In the genomic region with DNA sequence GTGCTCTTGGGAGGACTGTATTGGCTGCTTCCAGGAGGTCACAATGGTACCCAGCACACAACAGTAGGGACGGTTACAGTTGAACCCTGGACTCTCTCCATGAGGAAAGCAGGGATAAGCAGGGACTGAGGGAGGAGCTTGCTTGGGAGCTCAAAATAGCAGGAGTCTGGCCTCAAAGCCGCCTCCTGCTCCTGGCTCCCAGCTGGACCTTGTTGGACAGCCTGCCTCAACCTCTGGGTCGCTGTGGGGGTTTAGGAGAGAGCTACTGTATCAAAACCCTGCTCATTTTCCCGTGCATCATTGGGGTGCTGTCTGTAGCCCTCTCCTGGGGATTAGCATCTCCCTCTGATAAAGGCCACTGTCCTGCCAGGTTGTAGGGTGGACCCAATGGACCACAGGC, we compare ENCODE assay signal across 8 mouse cellular contexts.
DNase-seq lines count a peak whose midpoint lies in the region; ATAC-seq and TF ChIP-seq lines count a peak whose summit lies in the region.

No protein-coding gene starts in this region.

- no peak overlapping the region for H3K9ac ChIP-seq in midbrain, embryonic 16.5 days (ENCODE audit: low read depth, low read length)
- H3K9ac ChIP-seq in midbrain, embryonic 14.5 days (replicated peaks; ENCODE audit: low read length) = no peak overlapping the region
- no peak overlapping the region for H3K9ac ChIP-seq in intestine, postnatal 0 days (ENCODE audit: low read depth, low read length)
- H3K9ac ChIP-seq in stomach, embryonic 15.5 days = 0 out of 2 replicates have a peak overlapping the region, but pooled peaks have one; percentile 0

- H3K9me3 ChIP-seq in midbrain, embryonic 16.5 days (replicated peaks; ENCODE audit: control insufficient read depth, low read length, poor library complexity, severe bottlenecking) = no peaks in the 10 kb centered on the region
- no peaks in the 10 kb centered on the region for H3K9me3 ChIP-seq in midbrain, embryonic 14.5 days (ENCODE audit: control insufficient read depth, low read length)
- no peaks in the 10 kb centered on the region for H3K9me3 ChIP-seq in intestine, postnatal 0 days (ENCODE audit: control insufficient read depth)
- H3K9me3 ChIP-seq in stomach, embryonic 15.5 days = no peaks in the 10 kb centered on the region

- H3K36me3 ChIP-seq in midbrain, embryonic 16.5 days (ENCODE audit: control insufficient read depth, insufficient read depth, low read length) = no peaks in the 10 kb centered on the region
- peaks cover 3% of the 10 kb centered on the region; the same call in 1 of the 2 replicates for H3K36me3 ChIP-seq in midbrain, embryonic 14.5 days (ENCODE audit: control insufficient read depth, insufficient read depth, low read length)
- H3K36me3 ChIP-seq in intestine, postnatal 0 days (ENCODE audit: control insufficient read depth, insufficient read depth) = peaks cover 36% of the 10 kb centered on the region; the same call in 1 of the 2 replicates
- peaks cover 59% of the 10 kb centered on the region for H3K36me3 ChIP-seq in stomach, embryonic 15.5 days

- intact Hi-C loops in gastrocnemius, adult 2 months (cut with DNase I) = loop anchor here (5.0 kb wide), 1 partner anchor 38 kb away; no protein-coding TSS in a partner anchor
- intact Hi-C loops in left cerebral cortex, postnatal 4 days (cut with DNase I) = no loop called here
- intact Hi-C loops in gastrocnemius, postnatal 36 days (cut with DNase I) = no loop called here

- H3K27me3 ChIP-seq in midbrain, embryonic 16.5 days (ENCODE audit: control insufficient read depth, insufficient read depth, low read depth, low read length) = no peaks in the 10 kb centered on the region
- H3K27me3 ChIP-seq in midbrain, embryonic 14.5 days (ENCODE audit: control insufficient read depth, insufficient read depth, low read length) = no peaks in the 10 kb centered on the region
- H3K27me3 ChIP-seq in intestine, postnatal 0 days (replicated peaks; ENCODE audit: control insufficient read depth, insufficient read depth, low read length) = no peaks in the 10 kb centered on the region
- H3K27me3 ChIP-seq in stomach, embryonic 15.5 days (replicated peaks) = no peaks in the 10 kb centered on the region

- no peak for TF ChIP-seq CTCF in gastrocnemius, adult 2 months (IDR thresholded peaks at IDR 0.05)
- TF ChIP-seq CTCF in intestine, postnatal 0 days (IDR thresholded peaks at IDR 0.05; ENCODE audit: low read depth) = no peak

- DNase-seq in gastrocnemius, adult 2 months = no peak
- no peak for DNase-seq in gastrocnemius, postnatal 4 days (ENCODE audit: low spot score in 2 of 2)
- DNase-seq in midbrain, embryonic 14.5 days = no peak
- no peak for DNase-seq in left cerebral cortex, postnatal 4 days
- DNase-seq in gastrocnemius, postnatal 36 days = no peak

- 80% methylated on average over 4 of the region's 4 CpGs for WGBS in midbrain, embryonic 16.5 days
- 83% methylated on average over 4 of the region's 4 CpGs for WGBS in midbrain, embryonic 14.5 days
- WGBS in intestine, postnatal 0 days = 45% methylated on average over 4 of the region's 4 CpGs
- 55% methylated on average over 4 of the region's 4 CpGs for WGBS in stomach, embryonic 15.5 days

- no peak overlapping the region for H3K4me2 ChIP-seq in midbrain, embryonic 16.5 days (ENCODE audit: low read length)
- no peak overlapping the region for H3K4me2 ChIP-seq in midbrain, embryonic 14.5 days (ENCODE audit: low read length)
- no peak overlapping the region for H3K4me2 ChIP-seq in intestine, postnatal 0 days (replicated peaks; ENCODE audit: low read depth)
- H3K4me2 ChIP-seq in stomach, embryonic 15.5 days = no peak overlapping the region

- H3K27ac ChIP-seq in gastrocnemius, adult 2 months = peak overlapping the region; percentile 88
- peak overlapping the region; percentile 33; the same call in 1 of the 2 replicates for H3K27ac ChIP-seq in midbrain, embryonic 16.5 days (ENCODE audit: low read length)
- no peak overlapping the region for H3K27ac ChIP-seq in midbrain, embryonic 14.5 days (replicated peaks; ENCODE audit: low read depth, low read length)
- 0 out of 2 replicates have a peak overlapping the region, but pooled peaks have one; percentile 37 for H3K27ac ChIP-seq in intestine, postnatal 0 days (ENCODE audit: low read depth, low read length)
- peak overlapping the region; percentile 60; the same call in 1 of the 2 replicates for H3K27ac ChIP-seq in stomach, embryonic 15.5 days

- H3K4me1 ChIP-seq in midbrain, embryonic 16.5 days (ENCODE audit: control insufficient read depth, insufficient read depth, low read length) = no peaks in the 10 kb centered on the region
- no peaks in the 10 kb centered on the region for H3K4me1 ChIP-seq in midbrain, embryonic 14.5 days (ENCODE audit: control insufficient read depth, insufficient read depth, low read length)
- no peaks in the 10 kb centered on the region for H3K4me1 ChIP-seq in intestine, postnatal 0 days (replicated peaks; ENCODE audit: control insufficient read depth, insufficient read depth, low read length)
- H3K4me1 ChIP-seq in stomach, embryonic 15.5 days = peaks cover 27% of the 10 kb centered on the region

- no peak for ATAC-seq in midbrain, embryonic 16.5 days
- ATAC-seq in midbrain, embryonic 14.5 days (ENCODE audit: low FRiP score, low TSS enrichment) = no peak
- 0 out of 2 replicates have a peak, but pooled peaks have one; percentile 13 for ATAC-seq in intestine, postnatal 0 days
- peak; percentile 21; the same call in 1 of the 2 replicates for ATAC-seq in stomach, embryonic 15.5 days (ENCODE audit: insufficient read depth, low FRiP score, low read depth)

- H3K4me3 ChIP-seq in gastrocnemius, adult 2 months = peak overlapping the region; percentile 41
- H3K4me3 ChIP-seq in midbrain, embryonic 16.5 days (ENCODE audit: low read depth, low read length) = no peak overlapping the region
- H3K4me3 ChIP-seq in midbrain, embryonic 14.5 days (replicated peaks; ENCODE audit: low read depth, low read length) = no peak overlapping the region
- H3K4me3 ChIP-seq in intestine, postnatal 0 days (ENCODE audit: low read depth, low read length) = no peak overlapping the region
- H3K4me3 ChIP-seq in stomach, embryonic 15.5 days (replicated peaks) = no peak overlapping the region

Comparison
In these comparisons a context has a peak if more than half of its experiments do, and no peak if none do; other contexts are left out.
1. ATAC-seq: peak in intestine, postnatal 0 days (single experiment) and stomach, embryonic 15.5 days (single experiment); none in midbrain, embryonic 16.5 days (single experiment) and midbrain, embryonic 14.5 days (single experiment).